Mouse (Mus musculus): ENCODE results near the gene Nog. TPM values are rescaled to one million over a fixed set of nuclear protein-coding genes. Genes with fewer than 3 reads are reported as not detected.
A peak's percentile ranks its signal among the peaks of the same experiment; 100 is the strongest.

Nog gene
- polyA plus RNA-seq, 1 experiment: 3.7 TPM

DNA sequence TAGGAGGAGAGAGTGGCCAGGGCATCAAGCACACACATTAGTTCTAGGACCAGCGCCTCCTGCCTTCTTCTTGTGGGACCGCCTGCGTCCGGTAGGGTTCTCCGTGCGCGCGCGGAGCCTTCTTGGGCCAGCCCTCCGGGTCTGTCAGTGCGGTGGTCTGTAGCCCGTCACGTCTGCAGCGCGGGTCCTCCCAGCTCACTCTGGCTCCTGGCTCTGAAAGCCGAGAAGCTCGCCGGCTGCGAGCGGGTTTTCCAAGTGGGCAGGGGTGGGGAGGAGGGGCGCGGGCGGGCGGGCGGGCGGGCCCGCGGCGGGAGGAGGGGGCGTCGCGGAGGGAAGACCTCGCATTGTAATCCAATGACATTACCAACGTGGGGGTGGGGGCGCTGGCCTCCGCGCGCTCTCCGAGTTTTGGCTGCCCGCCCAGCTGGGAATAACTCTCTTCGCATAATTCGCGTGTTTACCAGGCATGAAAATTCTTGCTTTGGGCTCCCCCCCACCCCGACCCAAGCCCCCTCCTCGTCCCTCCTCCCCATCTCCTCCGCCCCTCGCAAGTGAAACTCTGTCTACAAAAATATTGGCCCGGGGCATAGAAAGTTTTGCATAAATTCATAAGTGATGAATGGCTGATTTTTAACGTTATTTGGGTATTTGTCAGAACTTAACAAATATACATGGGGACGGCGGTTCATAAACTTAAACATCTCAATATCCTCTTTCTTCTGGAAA, 3.7 kb downstream of the Nog start:
- no peaks in the 10 kb centered on the region for H3K79me2 ChIP-seq (ENCODE audit: control insufficient read depth, insufficient read depth)

DNA sequence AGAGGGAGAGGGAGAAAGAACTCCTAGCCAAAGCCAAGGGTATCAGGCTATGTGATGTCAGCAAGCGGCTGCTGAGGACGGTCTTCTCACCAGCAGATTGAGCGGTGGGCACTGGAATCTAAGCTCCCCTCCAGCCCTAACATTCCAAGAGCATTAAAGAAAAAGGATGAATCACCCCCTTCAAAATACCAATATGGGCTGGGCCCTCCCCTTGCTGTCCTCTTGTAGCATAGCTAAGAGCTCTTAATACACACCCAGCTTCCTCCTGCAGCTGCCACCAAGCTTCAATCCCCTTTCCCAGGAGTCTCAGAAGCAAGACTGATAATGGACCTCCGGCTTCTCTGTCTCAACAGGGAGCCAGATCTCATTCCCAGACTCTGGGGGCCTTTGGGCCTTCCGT, 4.6 kb downstream of the Nog start:
- H3K4me3 ChIP-seq: peak overlapping the region; percentile 24
- H3K27me3 ChIP-seq (ENCODE audit: control insufficient read depth, insufficient read depth, insufficient read length): no peaks in the 10 kb centered on the region
- no peak for TF ChIP-seq TCF3 (IDR thresholded peaks at IDR 0.05; ENCODE audit: insufficient read length, low read depth)
- TF ChIP-seq MYOD1 (IDR thresholded peaks at IDR 0.05; ENCODE audit: control insufficient read depth in 1 of 3, insufficient read length in 2 of 3, low read depth in 2 of 3): peak; percentile 61 to 81 (median 77)
- H3ac ChIP-seq (ENCODE audit: control insufficient read depth, insufficient read length): peak overlapping the region; percentile 31
- H3K4me2 ChIP-seq (ENCODE audit: low read depth): peak overlapping the region; percentile 77
- H3K36me3 ChIP-seq (ENCODE audit: control insufficient read depth, insufficient read depth): no peaks in the 10 kb centered on the region
- no peaks in the 10 kb centered on the region for H3K79me2 ChIP-seq (ENCODE audit: control insufficient read depth, insufficient read depth)

More for the DNA sequence above, 3.7 kb downstream of the Nog start:
- Histone ChIP-seq H3ac (ENCODE audit: control insufficient read depth, insufficient read length) (peak overlapping the region; percentile 31), H3K4me2 (ENCODE audit: low read depth) (peak overlapping the region; percentile 77), H3K4me3 (peak overlapping the region; percentile 24), H3K36me3 (ENCODE audit: control insufficient read depth, insufficient read depth) (no peaks in the 10 kb centered on the region), H3K27me3 (ENCODE audit: control insufficient read depth, insufficient read depth, insufficient read length) (no peaks in the 10 kb centered on the region)
- TF ChIP-seq POLR2AphosphoS2 (IDR thresholded peaks at IDR 0.05; ENCODE audit: insufficient read length, low read depth): peak; percentile 30
- peak; percentile 55 for TF ChIP-seq POLR2A (IDR thresholded peaks at IDR 0.05; ENCODE audit: insufficient read length, low read depth)
- no peak for TF ChIP-seq TCF12 (IDR thresholded peaks at IDR 0.05; ENCODE audit: insufficient read depth, poor library complexity, severe bottlenecking)
- TF ChIP-seq USF1 (IDR thresholded peaks at IDR 0.05; ENCODE audit: low read depth): no peak

DNA sequence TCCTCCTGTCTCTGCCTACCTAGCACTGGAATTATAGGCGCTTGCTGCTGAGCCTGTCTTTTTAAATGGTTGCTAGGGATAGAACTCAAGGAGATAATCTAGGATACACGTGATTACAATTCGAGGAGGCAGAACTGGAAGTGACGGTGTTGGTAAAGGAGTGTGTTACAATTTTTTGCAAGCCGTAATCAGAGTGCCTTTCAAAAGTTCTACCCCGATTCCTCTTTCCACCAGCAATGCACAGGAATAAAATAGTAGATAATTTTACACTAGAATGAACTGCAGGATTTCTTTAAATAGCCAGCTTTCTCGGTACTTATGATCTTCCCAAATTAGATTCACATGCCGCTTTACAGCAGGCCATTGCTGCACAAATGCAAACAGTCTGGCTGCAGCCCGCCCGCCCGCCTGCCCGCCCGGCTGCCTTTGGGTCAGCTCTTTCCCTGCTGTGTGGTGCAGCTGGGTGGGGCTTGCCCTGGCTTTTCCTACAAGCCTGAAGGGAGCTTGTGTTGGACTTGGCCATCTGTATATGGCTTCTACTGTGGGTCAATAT, 32.2 kb downstream of the Nog start:
- no peak for TF ChIP-seq TCF3 (IDR thresholded peaks at IDR 0.05; ENCODE audit: insufficient read length, low read depth)
- no peak for TF ChIP-seq MYOG (IDR thresholded peaks at IDR 0.05; ENCODE audit: control insufficient read depth in 1 of 3, insufficient read depth in 1 of 3, insufficient read length in 2 of 3, low read depth in 2 of 3)
- TF ChIP-seq MAX (IDR thresholded peaks at IDR 0.05; ENCODE audit: low read depth): no peak
- no peak for TF ChIP-seq POLR2AphosphoS2 (IDR thresholded peaks at IDR 0.05; ENCODE audit: insufficient read length, low read depth)
- no peak for TF ChIP-seq CEBPB (IDR thresholded peaks at IDR 0.05; ENCODE audit: insufficient read depth, poor library complexity, severe bottlenecking)
- no peak for TF ChIP-seq SRF (IDR thresholded peaks at IDR 0.05; ENCODE audit: control insufficient read depth, insufficient read length, low read depth)
- TF ChIP-seq USF1 (IDR thresholded peaks at IDR 0.05; ENCODE audit: low read depth): no peak
- no peak for TF ChIP-seq POLR2A (IDR thresholded peaks at IDR 0.05; ENCODE audit: insufficient read length, low read depth)
- no peak for TF ChIP-seq MYOD1 (IDR thresholded peaks at IDR 0.05; ENCODE audit: control insufficient read depth in 1 of 3, insufficient read length in 2 of 3, low read depth in 2 of 3)
- TF ChIP-seq REST (IDR thresholded peaks at IDR 0.05; ENCODE audit: insufficient read depth, insufficient read length): no peak
- TF ChIP-seq TCF12 (IDR thresholded peaks at IDR 0.05; ENCODE audit: insufficient read depth, poor library complexity, severe bottlenecking): no peak
- no peak for TF ChIP-seq E2F4 (IDR thresholded peaks at IDR 0.05; ENCODE audit: insufficient read depth)
- Histone ChIP-seq H3K36me3 (ENCODE audit: control insufficient read depth, insufficient read depth) (no peaks in the 10 kb centered on the region), H3K79me2 (ENCODE audit: control insufficient read depth, insufficient read depth) (no peaks in the 10 kb centered on the region), H3ac (ENCODE audit: control insufficient read depth, insufficient read length) (no peak overlapping the region), H3K4me3 (no peak overlapping the region), H3K27me3 (ENCODE audit: control insufficient read depth, insufficient read depth, insufficient read length) (no peaks in the 10 kb centered on the region), H3K4me2 (ENCODE audit: low read depth) (no peak overlapping the region)

DNA sequence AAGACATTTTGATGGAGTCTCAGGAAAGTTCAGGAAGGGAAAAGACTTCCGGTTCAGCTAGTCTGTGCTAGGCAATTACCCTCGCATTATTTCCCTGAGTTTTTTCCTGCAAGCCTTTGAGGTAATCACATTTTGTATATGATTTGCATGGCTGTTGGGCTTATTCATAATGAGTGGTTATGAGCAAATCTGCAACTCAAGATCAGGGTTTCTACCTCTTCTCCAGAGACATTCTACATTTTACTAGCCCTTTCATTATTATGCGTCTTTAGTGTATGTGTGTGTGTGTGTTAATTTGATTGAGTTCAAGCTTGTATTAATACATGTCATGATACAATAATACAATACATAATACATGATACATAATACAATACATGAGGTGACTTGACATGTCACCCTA, 34.6 kb downstream of the Nog start:
- Histone ChIP-seq H3K27me3 (ENCODE audit: control insufficient read depth, insufficient read depth, insufficient read length) (no peaks in the 10 kb centered on the region), H3K36me3 (ENCODE audit: control insufficient read depth, insufficient read depth) (no peaks in the 10 kb centered on the region), H3K4me2 (ENCODE audit: low read depth) (no peak overlapping the region), H3K4me3 (no peak overlapping the region), H3K79me2 (ENCODE audit: control insufficient read depth, insufficient read depth) (no peaks in the 10 kb centered on the region), H3ac (ENCODE audit: control insufficient read depth, insufficient read length) (no peak overlapping the region)
- TF ChIP-seq MYOG (IDR thresholded peaks at IDR 0.05; ENCODE audit: control insufficient read depth in 1 of 3, insufficient read depth in 1 of 3, insufficient read length in 2 of 3, low read depth in 2 of 3): no peak
- no peak for TF ChIP-seq POLR2A (IDR thresholded peaks at IDR 0.05; ENCODE audit: insufficient read length, low read depth)

DNA sequence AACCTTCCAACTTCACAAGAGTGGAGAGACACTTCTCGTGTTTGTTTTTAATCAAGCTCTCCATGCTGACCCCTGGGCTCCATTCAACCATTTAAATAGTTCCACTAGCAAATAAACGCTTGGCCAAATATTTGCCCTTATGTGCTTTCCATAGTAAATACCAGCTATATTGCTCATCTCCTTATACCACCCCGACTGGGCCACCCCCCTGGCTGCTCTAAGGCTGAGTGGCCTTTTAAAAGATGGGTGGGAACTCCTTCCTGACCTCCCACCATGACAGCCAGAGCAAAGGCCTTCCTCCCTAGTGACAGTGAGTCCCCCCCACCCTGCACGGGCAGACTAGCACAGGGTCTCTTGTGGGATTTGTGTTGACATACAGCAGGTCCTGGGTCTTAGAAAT, 37.1 kb downstream of the Nog start:
- Histone ChIP-seq H3K4me2 (ENCODE audit: low read depth) (no peak overlapping the region), H3ac (ENCODE audit: control insufficient read depth, insufficient read length) (no peak overlapping the region), H3K79me2 (ENCODE audit: control insufficient read depth, insufficient read depth) (no peaks in the 10 kb centered on the region), H3K36me3 (ENCODE audit: control insufficient read depth, insufficient read depth) (no peaks in the 10 kb centered on the region), H3K4me3 (no peak overlapping the region), H3K27me3 (ENCODE audit: control insufficient read depth, insufficient read depth, insufficient read length) (no peaks in the 10 kb centered on the region)
- TF ChIP-seq SRF (IDR thresholded peaks at IDR 0.05; ENCODE audit: control insufficient read depth, insufficient read length, low read depth) (no peak), USF1 (IDR thresholded peaks at IDR 0.05; ENCODE audit: low read depth) (no peak)
